Mouse (Mus musculus) heart, embryonic 13.5 days (tissue): ENCODE data around the gene Gm973. TPM values are rescaled to one million over a fixed set of nuclear protein-coding genes. Genes with fewer than 3 reads are reported as not detected.

Source experiments
- ATAC-seq: fragments of 200-750 bp; cut with Nextera tagmentation; 2 replicates; pipeline ENCODE4 v1.8.0; 2017; ENCODE audit warnings: moderate TSS enrichment; ENCODE audit not compliant: insufficient number of reproducible peaks, low FRiP score, low TSS enrichment; ENCODE audit errors: extremely low read depth
- H3K27ac ChIP-seq: fragments of 300-500 bp; sonication (generic); replicated peaks from 2 replicates; pipeline ENCODE4 v1.5.1; 2015; ENCODE audit warnings: moderate library complexity, mild to moderate bottlenecking, inconsistent platforms
- H3K27me3 ChIP-seq: fragments of 300-500 bp; sonication (generic); replicated peaks from 2 replicates; pipeline ENCODE4 v1.6.1; 2015; ENCODE audit warnings: mild to moderate bottlenecking, inconsistent platforms
- H3K36me3 ChIP-seq: fragments of 300-500 bp; sonication (generic); 2 replicates; pipeline ENCODE4 v1.6.1; 2015; ENCODE audit warnings: mild to moderate bottlenecking, inconsistent platforms
- H3K4me1 ChIP-seq: fragments of 300-500 bp; sonication (generic); 2 replicates; pipeline ENCODE4 v1.6.1; 2015; ENCODE audit warnings: inconsistent platforms
- H3K4me2 ChIP-seq: fragments of 300-500 bp; sonication (generic); 2 replicates; pipeline ENCODE4 v1.6.1; 2015; ENCODE audit warnings: inconsistent platforms, mild to moderate bottlenecking, moderate library complexity
- H3K4me3 ChIP-seq: fragments of 300-500 bp; sonication (generic); 2 replicates; pipeline ENCODE4 v1.5.1; 2015; ENCODE audit warnings: moderate library complexity, mild to moderate bottlenecking, inconsistent platforms
- H3K9ac ChIP-seq: fragments of 300-500 bp; sonication (generic); 2 replicates; pipeline ENCODE4 v1.6.1; 2015; ENCODE audit warnings: inconsistent platforms, mild to moderate bottlenecking, moderate library complexity
- H3K9me3 ChIP-seq: fragments of 300-500 bp; sonication (generic); 2 replicates; pipeline ENCODE4 v1.6.1; 2016; ENCODE audit warnings: inconsistent platforms
- WGBS: fragments of 180-500 bp; shearing (Covaris S2); methylation state at CpG from one replicate; pipeline ENCODE4 v1.1.7; 2015; ENCODE audit warnings: mixed read lengths; 5-methylcytosine and 5-hydroxymethylcytosine counted together
- polyA plus RNA-seq: library from polyadenylated mRNA; unstranded; fragments of >200 nt; fragmentation: Nextera tagmentation; extraction: Ambion mirVana; gene quantifications from 2 replicates; pipeline ENCODE4 v1.2.1, GENCODE M21; 2015

Gm973 gene
- polyA plus RNA-seq, 1 experiment from 2014 or later: 0.48 TPM

DNA sequence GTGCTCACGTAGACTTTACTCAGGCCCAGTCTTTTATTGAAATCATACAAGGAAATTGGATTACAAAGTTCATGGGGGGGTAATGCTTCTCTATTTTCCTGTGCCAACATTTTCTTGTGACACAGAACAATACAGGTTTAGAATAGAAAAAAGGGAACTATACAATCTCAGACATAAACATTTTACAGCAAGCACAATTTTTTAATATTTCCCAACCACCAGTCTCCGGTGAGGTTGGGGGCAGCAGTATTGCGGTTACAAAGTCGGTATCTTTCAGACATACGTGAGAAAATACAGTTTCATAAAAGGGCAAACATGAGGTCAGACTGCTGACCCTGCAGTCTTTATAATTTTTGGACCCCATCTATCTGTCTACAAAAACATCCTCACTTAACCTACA, 20.1 kb upstream of the Gm973 start:
- no peaks in the 10 kb centered on the region; the same call in 1 of the 2 replicates for H3K27me3 ChIP-seq
- H3K4me2 ChIP-seq: no peak overlapping the region
- 90% methylated on average over 5 of the region's 5 CpGs for WGBS
- no peak overlapping the region for H3K4me3 ChIP-seq
- H3K27ac ChIP-seq: no peak overlapping the region
- no peaks in the 10 kb centered on the region for H3K36me3 ChIP-seq
- H3K4me1 ChIP-seq: 0 out of 2 replicates have a peak, but pooled peaks cover 6% of the 10 kb centered on the region
- no peak for ATAC-seq
- no peak overlapping the region for H3K9ac ChIP-seq
- no peaks in the 10 kb centered on the region for H3K9me3 ChIP-seq

DNA sequence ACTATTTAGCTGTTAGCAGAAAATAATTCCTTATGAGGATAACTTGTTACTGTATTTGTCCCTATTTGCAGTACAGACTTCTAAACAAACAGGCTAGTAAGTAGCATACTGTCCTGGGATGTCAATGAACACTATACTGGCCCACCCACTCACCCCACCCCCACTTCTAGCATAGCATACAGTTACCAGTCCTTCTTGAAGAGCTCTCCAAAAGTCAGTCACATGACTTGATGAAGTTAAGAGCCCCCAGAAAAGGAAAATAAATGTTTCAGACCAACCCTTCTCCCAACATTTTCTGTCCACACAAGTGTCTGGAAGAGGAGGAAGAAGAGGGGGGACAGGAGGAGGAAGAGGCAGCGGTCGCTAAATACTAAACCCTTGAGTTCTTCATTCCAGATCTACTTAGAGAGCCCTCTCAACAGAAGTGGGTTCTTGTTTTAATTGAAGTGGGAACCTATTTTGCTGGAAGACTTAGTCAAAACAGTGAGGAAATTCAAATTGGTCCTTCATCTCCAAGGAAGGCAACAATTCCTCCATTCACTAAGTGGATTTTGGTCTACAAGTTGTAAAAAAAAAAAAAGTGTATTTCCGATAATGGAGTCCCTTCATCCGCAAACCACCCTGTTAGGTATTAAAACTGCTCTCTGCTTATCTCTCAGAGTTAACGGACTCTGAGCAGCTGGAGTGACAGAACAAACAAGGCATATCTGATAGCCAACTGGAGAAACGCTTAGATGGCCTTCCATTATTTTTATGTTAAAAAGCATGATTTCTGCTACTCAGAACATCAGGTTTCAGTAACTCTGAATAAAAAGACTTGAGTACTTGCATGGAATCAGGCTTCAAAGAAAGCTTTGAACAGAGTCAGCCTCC, 18.1 kb upstream of the Gm973 start:
- Histone ChIP-seq H3K4me1 (0 out of 2 replicates have a peak, but pooled peaks cover 3% of the 10 kb centered on the region), H3K4me2 (no peak overlapping the region), H3K4me3 (no peak overlapping the region), H3K9me3 (no peaks in the 10 kb centered on the region), H3K27ac (no peak overlapping the region), H3K36me3 (no peaks in the 10 kb centered on the region), H3K9ac (no peak overlapping the region), H3K27me3 (no peaks in the 10 kb centered on the region)
- ATAC-seq: no peak
- WGBS: 43% methylated on average over 6 of the region's 6 CpGs

DNA sequence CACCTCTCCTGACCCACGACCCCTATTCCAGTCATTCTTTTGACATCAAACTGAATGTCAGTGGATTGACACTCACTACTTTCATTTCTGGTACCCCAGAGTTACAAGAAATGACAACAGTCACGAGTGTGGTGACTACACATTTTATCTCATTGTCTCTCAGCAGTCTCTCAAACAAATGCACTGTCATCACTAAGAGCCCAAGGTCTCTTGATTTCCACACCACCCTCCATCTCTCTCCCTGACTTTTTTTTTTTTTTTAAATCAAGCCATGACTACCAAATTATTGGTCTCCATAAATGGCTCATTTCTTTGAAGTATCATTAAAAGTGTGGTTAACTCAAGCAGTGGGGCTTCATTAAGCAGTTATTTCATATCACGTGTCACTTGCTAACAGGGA, 16.7 kb upstream of the Gm973 start:
- H3K9ac ChIP-seq: no peak overlapping the region
- H3K9me3 ChIP-seq: no peaks in the 10 kb centered on the region
- H3K4me1 ChIP-seq: 0 out of 2 replicates have a peak, but pooled peaks cover 3% of the 10 kb centered on the region
- no peaks in the 10 kb centered on the region for H3K36me3 ChIP-seq
- 62% methylated on average over 3 of the region's 3 CpGs for WGBS
- no peak for ATAC-seq
- no peaks in the 10 kb centered on the region for H3K27me3 ChIP-seq
- H3K4me3 ChIP-seq: no peak overlapping the region
- H3K4me2 ChIP-seq: no peak overlapping the region
- no peak overlapping the region for H3K27ac ChIP-seq

DNA sequence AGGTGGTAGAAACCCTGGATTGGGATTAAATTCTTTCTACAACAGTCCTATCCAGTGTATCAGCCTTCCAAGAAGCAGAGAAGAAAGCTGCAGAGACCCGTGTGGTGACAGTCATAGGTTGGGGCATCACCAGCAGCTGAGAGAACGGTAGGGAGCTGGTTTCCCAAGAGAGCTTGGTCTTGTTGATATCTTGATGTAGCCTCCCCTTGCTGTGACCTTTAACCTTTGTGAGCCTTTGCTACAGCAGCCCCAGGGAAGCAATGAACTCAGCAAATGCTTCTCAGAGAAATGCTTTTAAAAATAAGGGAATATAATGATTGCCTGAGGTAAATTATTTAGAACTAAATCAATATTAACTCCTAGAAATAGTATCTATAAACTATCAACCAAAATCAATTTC, 13.7 kb upstream of the Gm973 start:
- 51% methylated on average over 2 of the region's 2 CpGs for WGBS
- no peak overlapping the region for H3K9ac ChIP-seq

DNA sequence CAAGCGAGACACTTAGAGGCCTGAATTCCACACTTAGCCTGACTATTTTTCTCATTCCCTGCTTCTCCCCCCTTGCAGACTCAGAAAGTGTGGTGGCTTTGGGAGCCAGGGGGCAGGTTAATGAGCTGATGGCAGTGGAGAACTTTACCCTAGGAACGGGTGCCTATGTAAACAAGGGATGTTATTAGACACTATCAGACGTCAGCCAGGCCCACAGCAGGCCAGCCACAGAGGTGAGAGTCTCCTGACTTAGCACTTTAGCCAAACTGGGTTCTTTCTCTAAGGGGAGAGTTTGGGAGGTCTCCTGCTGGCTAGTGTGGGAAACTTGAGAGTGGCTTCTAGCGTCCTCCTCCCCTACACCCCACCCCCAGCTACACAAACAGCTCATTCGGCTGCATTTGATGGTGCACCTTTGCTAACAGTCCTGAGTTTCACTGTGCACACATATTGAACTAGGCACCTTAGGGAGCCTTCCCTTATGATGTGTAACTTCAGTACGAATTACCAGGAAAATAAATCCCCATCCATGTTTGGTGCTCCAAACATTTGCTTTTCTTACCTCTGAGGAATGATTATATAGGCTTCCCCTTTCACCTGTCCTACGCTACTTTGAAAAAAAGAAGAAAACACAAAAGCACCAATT, 12.3 kb upstream of the Gm973 start:
- no peak overlapping the region for H3K27ac ChIP-seq
- 41% methylated on average over 7 of the region's 7 CpGs for WGBS
- H3K36me3 ChIP-seq: no peaks in the 10 kb centered on the region
- 0 out of 2 replicates have a peak, but pooled peaks cover 7% of the 10 kb centered on the region for H3K27me3 ChIP-seq
- no peaks in the 10 kb centered on the region for H3K9me3 ChIP-seq
- no peak overlapping the region for H3K4me2 ChIP-seq
- H3K4me1 ChIP-seq: peaks cover 9% of the 10 kb centered on the region
- ATAC-seq: no peak
- no peak overlapping the region for H3K4me3 ChIP-seq
- no peak overlapping the region for H3K9ac ChIP-seq

More for the DNA sequence above, 13.7 kb upstream of the Gm973 start:
- H3K27me3 ChIP-seq: 0 out of 2 replicates have a peak, but pooled peaks cover 7% of the 10 kb centered on the region
- H3K4me3 ChIP-seq: no peak overlapping the region
- no peak for ATAC-seq
- no peaks in the 10 kb centered on the region for H3K36me3 ChIP-seq
- H3K27ac ChIP-seq: no peak overlapping the region
- no peak overlapping the region for H3K4me2 ChIP-seq
- H3K9me3 ChIP-seq: no peaks in the 10 kb centered on the region
- H3K4me1 ChIP-seq: 0 out of 2 replicates have a peak, but pooled peaks cover 3% of the 10 kb centered on the region

DNA sequence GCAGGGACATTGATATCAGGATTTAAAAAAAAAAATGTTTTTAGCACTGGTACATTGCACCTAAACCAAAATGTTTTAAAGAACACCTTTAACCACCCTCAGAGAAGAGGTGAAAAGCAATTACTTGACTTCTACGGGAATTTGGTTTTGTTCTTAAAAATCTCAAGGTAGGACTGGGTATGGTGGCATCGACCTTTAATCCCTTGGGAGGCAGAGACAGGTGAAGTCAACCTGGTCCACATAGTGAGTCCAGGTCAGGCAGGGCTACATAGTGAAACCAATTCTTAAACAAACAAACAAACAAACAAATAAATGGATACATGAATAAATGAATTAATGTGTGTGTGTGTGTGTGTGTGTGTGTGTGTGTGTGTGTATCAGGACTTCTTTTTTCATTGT, 11.8 kb upstream of the Gm973 start:
- H3K4me2 ChIP-seq: no peak overlapping the region
- no peaks in the 10 kb centered on the region for H3K36me3 ChIP-seq
- H3K27me3 ChIP-seq: 0 out of 2 replicates have a peak, but pooled peaks cover 7% of the 10 kb centered on the region
- H3K9me3 ChIP-seq: no peaks in the 10 kb centered on the region
- 71% methylated on average over 2 of the region's 2 CpGs for WGBS
- H3K4me1 ChIP-seq: peaks cover 10% of the 10 kb centered on the region
- no peak overlapping the region for H3K4me3 ChIP-seq
- ATAC-seq: no peak
- H3K9ac ChIP-seq: no peak overlapping the region
- H3K27ac ChIP-seq: no peak overlapping the region

DNA sequence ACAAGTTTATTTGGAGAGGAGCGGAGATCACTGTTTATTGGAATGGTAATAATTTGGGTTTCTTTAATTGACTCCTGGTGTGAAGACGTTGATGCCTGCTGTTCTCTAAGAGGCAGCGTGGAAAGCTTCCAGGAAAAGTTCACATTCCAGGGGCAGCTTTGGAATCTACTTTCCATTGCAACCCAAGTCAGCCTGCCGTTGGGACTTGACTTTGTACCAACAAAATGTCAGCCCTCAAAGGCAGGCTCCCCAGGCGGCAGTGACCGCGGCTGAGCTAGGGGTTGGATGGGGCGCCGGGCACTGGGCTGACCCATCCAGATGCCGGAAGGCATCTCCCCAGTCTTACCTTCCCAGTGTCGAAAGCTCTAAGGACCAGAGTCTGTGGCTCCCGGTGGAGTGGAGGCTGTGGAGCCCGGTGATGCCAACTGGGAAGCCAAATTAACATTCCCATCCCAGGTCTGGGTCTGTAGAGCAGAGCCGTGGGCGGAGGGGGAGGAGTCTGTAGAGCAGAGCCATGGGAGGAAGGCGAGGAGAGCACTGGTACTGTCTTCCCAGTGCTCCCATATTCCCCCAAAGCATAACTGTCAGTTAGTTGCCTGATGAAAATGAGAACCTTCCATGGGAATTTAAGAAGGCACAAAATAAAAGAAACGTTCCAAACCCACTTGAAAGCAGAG, 7.5 kb upstream of the Gm973 start:
- 23% methylated on average over 17 of the region's 17 CpGs for WGBS
- 0 out of 2 replicates have a peak, but pooled peaks cover 10% of the 10 kb centered on the region for H3K27me3 ChIP-seq
- H3K36me3 ChIP-seq: no peaks in the 10 kb centered on the region
- H3K4me2 ChIP-seq: peak overlapping the region; percentile 48
- H3K4me3 ChIP-seq: no peak overlapping the region
- no peak overlapping the region for H3K9ac ChIP-seq
- no peak for ATAC-seq
- peaks cover 10% of the 10 kb centered on the region for H3K4me1 ChIP-seq
- no peak overlapping the region for H3K27ac ChIP-seq
- no peaks in the 10 kb centered on the region for H3K9me3 ChIP-seq

DNA sequence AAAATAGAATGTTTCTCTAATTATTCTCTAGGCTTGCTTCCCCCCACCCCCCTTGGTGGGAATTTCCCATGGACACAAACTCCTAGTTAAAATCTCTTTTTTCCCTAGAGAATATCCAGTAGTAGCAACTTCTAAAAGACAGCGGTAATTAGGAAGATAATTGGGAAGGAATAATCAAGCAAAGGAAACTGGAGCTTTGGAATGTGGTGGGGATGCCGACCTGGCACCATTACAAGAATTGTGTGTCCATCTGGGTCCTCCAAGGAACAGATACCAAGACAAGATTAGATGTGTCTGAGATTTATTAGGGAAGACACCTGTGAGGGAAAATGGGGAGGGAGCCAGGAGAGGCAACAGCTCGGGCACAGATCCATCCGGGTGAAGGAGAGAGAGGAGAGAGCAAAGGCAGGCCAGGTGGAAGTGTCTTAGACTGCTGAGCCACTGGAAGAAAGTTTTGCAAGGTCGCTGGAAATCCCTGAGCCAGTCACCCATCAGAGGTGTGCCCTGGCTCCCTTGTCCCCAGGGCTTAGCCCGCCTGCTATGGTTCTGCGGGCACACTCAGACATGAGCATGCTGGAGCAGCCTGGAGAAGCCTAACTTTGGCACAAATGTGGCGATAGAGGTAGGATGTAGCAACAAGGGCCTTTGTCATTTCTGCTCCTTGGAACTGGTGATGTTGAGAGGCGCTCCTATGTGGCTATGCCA, 4.3 kb upstream of the Gm973 start:
- H3K27ac ChIP-seq: no peak overlapping the region
- H3K4me1 ChIP-seq: peaks cover 18% of the 10 kb centered on the region
- WGBS: 63% methylated on average over 9 of the region's 9 CpGs
- no peaks in the 10 kb centered on the region for H3K36me3 ChIP-seq
- 0 out of 2 replicates have a peak, but pooled peaks cover 4% of the 10 kb centered on the region for H3K27me3 ChIP-seq
- H3K4me2 ChIP-seq: no peak overlapping the region
- no peaks in the 10 kb centered on the region for H3K9me3 ChIP-seq
- no peak overlapping the region for H3K9ac ChIP-seq
- no peak for ATAC-seq
- H3K4me3 ChIP-seq: no peak overlapping the region

DNA sequence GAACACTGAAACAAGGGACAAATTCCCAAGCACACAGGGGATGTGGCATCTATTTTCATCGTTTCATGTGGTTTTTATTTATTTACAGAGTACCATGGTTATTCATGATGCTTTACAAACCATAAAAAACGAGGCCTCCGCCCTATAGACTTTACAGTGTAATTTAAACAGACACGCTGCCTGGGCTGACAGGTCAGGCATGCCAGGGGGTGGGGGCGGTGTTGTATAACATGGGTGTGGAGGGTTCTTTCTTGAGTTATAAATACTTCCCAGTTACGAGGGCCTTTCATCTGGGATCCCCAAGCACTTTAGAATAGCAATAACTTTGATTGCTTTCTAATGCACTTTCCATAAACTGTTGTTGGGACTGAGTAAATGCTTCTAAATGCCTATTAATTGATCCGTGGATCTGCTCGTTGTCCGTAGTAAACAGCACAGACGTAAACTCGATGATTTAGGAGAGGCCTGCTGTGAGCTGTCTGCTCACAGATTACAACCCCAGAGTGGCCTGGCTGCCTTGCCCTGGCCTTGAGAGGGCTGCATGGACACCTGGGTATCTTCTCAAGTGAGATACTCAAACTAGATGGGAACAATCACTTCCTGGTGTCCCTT, 4.3 kb downstream of the Gm973 start:
- Histone ChIP-seq H3K9ac (no peak overlapping the region), H3K36me3 (no peaks in the 10 kb centered on the region), H3K4me1 (peaks cover 22% of the 10 kb centered on the region), H3K27me3 (no peaks in the 10 kb centered on the region), H3K9me3 (no peaks in the 10 kb centered on the region), H3K4me2 (no peak overlapping the region), H3K4me3 (no peak overlapping the region), H3K27ac (no peak overlapping the region)
- no peak for ATAC-seq
- WGBS: 42% methylated on average over 11 of the region's 11 CpGs

DNA sequence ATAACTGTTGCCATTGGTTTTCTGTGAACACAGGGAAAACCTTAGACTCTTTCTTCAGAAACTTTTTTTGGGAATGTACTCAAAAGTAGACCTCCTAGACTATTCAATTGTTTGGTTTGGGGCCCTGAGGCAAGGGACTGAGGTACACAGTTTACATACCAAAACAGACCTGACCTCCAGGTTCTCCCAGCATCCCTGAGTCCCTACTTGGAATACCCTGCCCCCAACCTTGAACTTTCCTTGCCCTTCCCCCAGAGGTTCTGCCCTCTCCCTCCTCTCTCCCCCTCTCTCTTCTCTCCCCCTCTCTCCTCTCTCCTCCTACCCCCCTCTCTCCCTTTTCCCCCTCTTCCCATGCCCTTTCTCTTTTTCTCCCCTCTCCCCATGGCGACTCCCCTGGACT, 6.4 kb downstream of the Gm973 start:
- no peaks in the 10 kb centered on the region for H3K36me3 ChIP-seq
- no peak overlapping the region for H3K4me3 ChIP-seq
- H3K9ac ChIP-seq: no peak overlapping the region
- 56% methylated on average over 1 of the region's 1 CpGs for WGBS
- H3K4me2 ChIP-seq: no peak overlapping the region
- peaks cover 11% of the 10 kb centered on the region for H3K4me1 ChIP-seq
- H3K27me3 ChIP-seq: no peaks in the 10 kb centered on the region
- H3K9me3 ChIP-seq: no peaks in the 10 kb centered on the region
- no peak for ATAC-seq
- H3K27ac ChIP-seq: no peak overlapping the region
